Mouse (Mus musculus): ENCODE data around the gene Umad1.
"Not testable (repeated sequence)": the region's sequence is repeated elsewhere in the genome, so short reads cannot be mapped to it uniquely, and the experiment has no call there.

The Umad1 gene

GRCm38 (mm10) chr6:8312554-8312953 lies 53.5 kb downstream of the Umad1 start:
- peak; percentile 82 for ATAC-seq (ENCODE audit: low TSS enrichment)

GRCm38 (mm10) chr6:8316201-8316600 lies 57.1 kb downstream of the Umad1 start:
- no peak for ATAC-seq (ENCODE audit: low TSS enrichment)

- no peak for ATAC-seq (ENCODE audit: low TSS enrichment)
Measured at GRCm38 (mm10) chr6:8319591-8319990, 60.5 kb downstream of the Umad1 start.

- not testable (repeated sequence) for ATAC-seq (ENCODE audit: low TSS enrichment)
Measured at GRCm38 (mm10) chr6:8331496-8331895, 72.4 kb downstream of the Umad1 start.

- no peak for ATAC-seq (ENCODE audit: low TSS enrichment)
Measured at GRCm38 (mm10) chr6:8333380-8333779, 74.3 kb downstream of the Umad1 start.

- no peak for ATAC-seq (ENCODE audit: low TSS enrichment)
Measured at GRCm38 (mm10) chr6:8336487-8337390, 77.7 kb downstream of the Umad1 start.

GRCm38 (mm10) chr6:8339453-8339852 lies 80.4 kb downstream of the Umad1 start:
- peak; percentile 23; the same call in 1 of the 2 replicates for ATAC-seq (ENCODE audit: low TSS enrichment)

- ATAC-seq (ENCODE audit: low TSS enrichment) = no peak
Measured at GRCm38 (mm10) chr6:8343271-8343670, 84.2 kb downstream of the Umad1 start.

GRCm38 (mm10) chr6:8345219-8345856 lies 86.2 kb downstream of the Umad1 start:
- ATAC-seq (ENCODE audit: low TSS enrichment) = peak; percentile 80

GRCm38 (mm10) chr6:8347154-8347553 lies 88.1 kb downstream of the Umad1 start:
- ATAC-seq (ENCODE audit: low TSS enrichment) = no peak

- no peak for ATAC-seq (ENCODE audit: low TSS enrichment)
Measured at GRCm38 (mm10) chr6:8348344-8348743, 89.3 kb downstream of the Umad1 start.

GRCm38 (mm10) chr6:8349060-8349670 lies 90.1 kb downstream of the Umad1 start:
- no peak for ATAC-seq (ENCODE audit: low TSS enrichment)

GRCm38 (mm10) chr6:8351507-8351906 lies 92.4 kb downstream of the Umad1 start:
- ATAC-seq (ENCODE audit: low TSS enrichment) = no peak

GRCm38 (mm10) chr6:8352533-8353168 lies 93.6 kb downstream of the Umad1 start:
- peak; percentile 18; the same call in 1 of the 2 replicates for ATAC-seq (ENCODE audit: low TSS enrichment)

- peak; percentile 69 for ATAC-seq (ENCODE audit: low TSS enrichment)
Measured at GRCm38 (mm10) chr6:8353461-8353860, 94.4 kb downstream of the Umad1 start.

GRCm38 (mm10) chr6:8354846-8355245 lies 95.8 kb downstream of the Umad1 start:
- no peak for ATAC-seq (ENCODE audit: low TSS enrichment)

GRCm38 (mm10) chr6:8358232-8358631 lies 99.1 kb downstream of the Umad1 start:
- ATAC-seq (ENCODE audit: low TSS enrichment) = no peak

- no peak for ATAC-seq (ENCODE audit: low TSS enrichment)
Measured at GRCm38 (mm10) chr6:8358782-8359181, 99.7 kb downstream of the Umad1 start.

GRCm38 (mm10) chr6:8360805-8361204 lies 101.7 kb downstream of the Umad1 start:
- ATAC-seq (ENCODE audit: low TSS enrichment) = peak; percentile 90

- ATAC-seq (ENCODE audit: low TSS enrichment) = peak; percentile 81
Measured at GRCm38 (mm10) chr6:8364033-8364756, 105.1 kb downstream of the Umad1 start.

GRCm38 (mm10) chr6:8364757-8365150 lies 105.7 kb downstream of the Umad1 start:
- ATAC-seq (ENCODE audit: low TSS enrichment) = no peak
